Mouse (Mus musculus): ENCODE results near the gene Mmd2.

- peak; percentile 87 for TF ChIP-seq CTCF (IDR thresholded peaks at IDR 0.05; ENCODE audit: low read depth, low read length)
- TF ChIP-seq POLR2A (IDR thresholded peaks at IDR 0.05; ENCODE audit: borderline replicate concordance, low read depth, low read length) = no peak
These were observed 27.1 kb downstream of the Mmd2 start for GRCm38 (mm10) chr5:142581517-142581916.

All from bone marrow macrophage, adult 2 months (primary cell).